Mouse (Mus musculus) bone marrow macrophage, adult 2 months (primary cell): ENCODE data around the gene Gtpbp8. TPM values are rescaled to one million over a fixed set of nuclear protein-coding genes. Genes with fewer than 3 reads are reported as not detected.
A peak's percentile ranks its signal among the peaks of the same experiment; 100 is the strongest.

Source experiments
- H3K27ac ChIP-seq: 2 replicates; pipeline ENCODE4 v1.5.1; 2012; ENCODE audit warnings: low read depth, low read length; ENCODE audit not compliant: insufficient read depth
- H3K4me1 ChIP-seq: 2 replicates; pipeline ENCODE4 v1.6.1; 2012; ENCODE audit warnings: low read length; ENCODE audit not compliant: control insufficient read depth, insufficient read depth
- H3K4me3 ChIP-seq: 2 replicates; pipeline ENCODE4 v1.5.1; 2012; ENCODE audit warnings: mild to moderate bottlenecking, low read length, moderate library complexity; ENCODE audit not compliant: insufficient read depth
- CTCF ChIP-seq: IDR thresholded peaks from 2 replicates; pipeline ENCODE4 v1.5.1; 2012; ENCODE audit warnings: low read depth, mild to moderate bottlenecking, low read length, moderate library complexity
- POLR2A ChIP-seq: IDR thresholded peaks from 2 replicates; pipeline ENCODE4 v1.6.1; 2012; ENCODE audit warnings: mild to moderate bottlenecking, low read depth, low read length, borderline replicate concordance
- polyA plus RNA-seq: library from polyadenylated mRNA; stranded (reverse); fragments of >200 nt; gene quantifications from 2 replicates; pipeline ENCODE4 v1.2.4, GENCODE M21; 2012; ENCODE audit not compliant: missing spikeins, insufficient read depth, insufficient read length

The Gtpbp8 gene
- polyA plus RNA-seq, 1 experiment: 29.4 TPM

DNA sequence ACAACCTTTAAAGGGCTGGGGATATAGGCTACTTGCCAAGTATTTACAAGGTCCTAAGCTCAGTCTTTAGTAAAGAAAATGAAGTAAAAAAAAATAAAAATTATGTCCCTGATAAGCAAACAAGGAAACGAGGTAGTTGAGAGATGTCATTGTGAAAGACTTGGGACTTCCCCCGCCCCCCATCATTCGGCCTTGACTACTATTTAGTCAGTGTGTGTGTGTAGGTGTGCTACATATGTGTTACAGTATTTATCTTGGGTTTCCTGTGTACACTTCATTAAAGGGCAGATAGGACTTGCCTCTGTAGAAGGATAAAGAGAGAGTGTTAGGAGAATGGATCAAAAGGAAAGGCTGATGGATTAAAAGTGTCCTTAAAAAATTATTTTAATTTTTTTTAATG lies 12.1 kb downstream of the Gtpbp8 start:
- H3K4me1 ChIP-seq: peaks cover 3% of the 10 kb centered on the region; the same call in 1 of the 2 replicates

DNA sequence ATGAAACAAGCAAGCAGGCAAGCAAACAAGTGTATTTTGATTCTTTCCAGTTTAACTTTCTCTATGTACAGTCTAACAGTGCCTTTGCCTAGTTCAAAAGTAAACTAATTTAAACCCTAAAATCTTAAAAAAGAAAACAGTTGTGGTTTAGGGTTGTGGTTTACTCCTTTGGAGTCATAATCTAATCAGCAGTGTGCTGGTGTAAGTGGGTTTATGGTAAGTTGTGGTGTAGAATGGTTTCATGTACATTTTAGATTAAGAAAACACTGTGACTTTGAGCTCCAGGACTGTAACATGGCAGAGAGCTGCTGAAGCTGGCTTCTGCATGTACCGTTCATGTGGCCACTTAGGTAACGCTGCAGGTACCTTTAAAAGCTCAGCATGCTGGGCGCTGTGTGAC lies 18.6 kb downstream of the Gtpbp8 start:
- TF ChIP-seq CTCF: no peak
- TF ChIP-seq POLR2A: no peak
- Histone ChIP-seq H3K4me1 (peaks cover 7% of the 10 kb centered on the region), H3K4me3 (no peak overlapping the region), H3K27ac (no peak overlapping the region)

More for the DNA sequence above, 12.1 kb downstream of the Gtpbp8 start:
- TF ChIP-seq CTCF: no peak
- TF ChIP-seq POLR2A: no peak
- Histone ChIP-seq H3K4me3 (no peak overlapping the region), H3K27ac (no peak overlapping the region)

- 0 out of 2 replicates have a peak, but pooled peaks have one; percentile 27 for TF ChIP-seq CTCF
- no peak for TF ChIP-seq POLR2A
- peak overlapping the region; percentile 81 for H3K27ac ChIP-seq
- peaks cover 7% of the 10 kb centered on the region for H3K4me1 ChIP-seq
- peak overlapping the region; percentile 83 for H3K4me3 ChIP-seq
Measured at GRCm38 (mm10) chr16:44725286-44726223, 20.6 kb downstream of the Gtpbp8 start.

GRCm38 (mm10) chr16:44724847-44725246 lies 21.3 kb downstream of the Gtpbp8 start:
- H3K4me3 ChIP-seq: peak overlapping the region; percentile 83
- TF ChIP-seq POLR2A: no peak
- TF ChIP-seq CTCF: no peak
- peak overlapping the region; percentile 81 for H3K27ac ChIP-seq
- peaks cover 7% of the 10 kb centered on the region for H3K4me1 ChIP-seq

- peaks cover 7% of the 10 kb centered on the region for H3K4me1 ChIP-seq
- H3K4me3 ChIP-seq: peak within 1 kb of the TSS; percentile 83
- TF ChIP-seq POLR2A: 0 out of 2 replicates have a peak, but pooled peaks have one; percentile 9
- no peak for TF ChIP-seq CTCF
- peak within 1 kb of the TSS; percentile 83 for H3K27ac ChIP-seq
Measured at GRCm38 (mm10) chr16:44724083-44724787, 21.9 kb downstream of the Gtpbp8 start, which contains the start of gene Nepro. Gene Nepro (plus strand): TSS chr16:44724301.

GRCm38 (mm10) chr16:44722666-44723065 lies 23.5 kb downstream of the Gtpbp8 start:
- H3K4me1 ChIP-seq: peaks cover 7% of the 10 kb centered on the region
- no peak for TF ChIP-seq CTCF
- H3K4me3 ChIP-seq: no peak overlapping the region
- H3K27ac ChIP-seq: no peak overlapping the region

GRCm38 (mm10) chr16:44720518-44720917 lies 25.6 kb downstream of the Gtpbp8 start:
- no peak overlapping the region for H3K4me3 ChIP-seq
- TF ChIP-seq CTCF (no peak), POLR2A (no peak)

GRCm38 (mm10) chr16:44719349-44719748 lies 26.8 kb downstream of the Gtpbp8 start:
- no peak for TF ChIP-seq POLR2A
- TF ChIP-seq CTCF: no peak
- H3K4me1 ChIP-seq: peaks cover 5% of the 10 kb centered on the region
- H3K4me3 ChIP-seq: no peak overlapping the region
- H3K27ac ChIP-seq: no peak overlapping the region

More at GRCm38 (mm10) chr16:44720518-44720917, 25.6 kb downstream of the Gtpbp8 start:
- Histone ChIP-seq H3K4me1 (peaks cover 5% of the 10 kb centered on the region), H3K27ac (no peak overlapping the region)

DNA sequence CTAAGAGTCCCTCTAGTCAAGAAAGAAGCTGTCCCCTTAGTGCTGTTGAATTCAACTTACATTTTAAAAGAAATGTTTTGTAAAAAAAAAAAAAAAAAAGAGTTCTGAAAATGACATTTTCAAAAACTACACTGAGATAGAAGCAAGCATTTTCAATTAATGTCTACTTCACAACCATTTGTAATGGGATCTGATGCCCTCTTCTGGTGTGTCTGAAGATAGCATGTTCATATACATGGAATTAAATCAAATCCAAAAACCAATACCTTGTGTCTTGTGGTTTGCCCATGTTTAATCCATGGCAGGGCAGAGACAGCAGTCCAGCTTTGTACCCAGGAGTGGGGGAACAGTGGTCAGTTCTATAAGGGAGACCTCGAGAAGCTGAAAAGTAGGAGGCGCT lies 28.3 kb downstream of the Gtpbp8 start:
- H3K4me3 ChIP-seq: no peak overlapping the region
- peaks cover 4% of the 10 kb centered on the region for H3K4me1 ChIP-seq
- H3K27ac ChIP-seq: no peak overlapping the region
- TF ChIP-seq POLR2A (no peak), CTCF (no peak)

DNA sequence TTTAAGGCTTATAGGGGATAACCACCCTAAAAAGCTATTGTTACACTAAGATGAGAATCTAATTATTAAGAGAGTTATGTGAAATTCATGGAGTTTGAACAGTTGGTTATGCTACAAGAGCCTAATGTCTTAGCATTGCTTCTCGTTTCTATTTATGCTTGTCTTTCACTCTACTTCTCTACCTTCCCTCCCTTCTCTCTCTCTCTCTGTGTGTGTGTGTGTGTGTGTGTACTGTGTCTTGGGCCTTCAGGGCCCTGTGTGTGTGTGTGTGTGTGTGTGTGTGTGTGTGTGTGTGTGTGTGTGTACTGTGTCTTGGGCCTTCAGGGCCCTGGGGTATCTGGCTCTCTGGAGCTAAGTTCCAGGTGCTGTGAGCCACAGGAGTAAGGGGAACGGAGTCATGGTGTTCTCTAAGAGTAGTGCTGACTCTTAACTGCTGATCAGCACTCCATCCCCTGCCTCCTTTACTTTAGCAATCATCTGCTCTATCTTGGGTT lies 29.0 kb downstream of the Gtpbp8 start:
- H3K4me3 ChIP-seq: no peak overlapping the region
- no peak overlapping the region for H3K27ac ChIP-seq
- TF ChIP-seq CTCF (no peak), POLR2A (no peak)
- H3K4me1 ChIP-seq: 0 out of 2 replicates have a peak, but pooled peaks cover 2% of the 10 kb centered on the region
